Mouse (Mus musculus): ENCODE measurements at regions not wholly inside any gene's neighbourhood (a gene's known extent, or its start where the extent isn't known, plus 50 kb on each side); places are given as distances from the start of the nearest gene placed in this dataset.

DNA sequence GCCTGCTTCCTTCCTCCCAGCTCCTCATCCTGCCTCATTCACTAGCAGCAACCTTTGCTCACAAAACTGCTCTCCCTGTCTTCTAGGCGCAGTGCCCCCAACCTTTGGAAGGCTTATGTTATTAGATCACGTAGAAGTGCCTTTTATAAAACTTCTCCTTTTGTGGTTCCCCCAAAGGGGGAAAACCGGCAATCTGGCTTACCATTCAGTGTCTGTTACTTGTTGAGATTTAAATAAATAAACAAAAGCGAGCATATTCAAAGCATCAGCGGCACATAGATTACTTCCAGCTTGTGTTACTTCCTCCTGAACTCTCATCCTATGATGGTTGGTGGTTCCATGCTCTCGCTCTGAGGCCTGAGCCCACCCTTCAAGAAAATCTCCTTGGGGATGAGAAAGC lies 312.5 kb downstream of the Pten start:
- ChIA-PET POLR2A (interaction anchor here (0.6 kb wide), 1 partner anchor 358 kb away, joined by 5 read pairs; no protein-coding TSS in a partner anchor), CTCF (interaction anchor here (1.4 kb wide), 1 partner anchor 15 kb away, joined by 3 read pairs; no protein-coding TSS in a partner anchor)
- no peak for TF ChIP-seq CTCF (IDR thresholded peaks at IDR 0.05)
- no peaks in the 10 kb centered on the region for H3K27me3 ChIP-seq
- ATAC-seq (no peak), DNase-seq (ENCODE audit: low read depth, low spot score) (no peak)
- in situ Hi-C loops (cut with MboI; ENCODE audit: low pct_unique_long_range_greater_than_20kb): loop anchor here (5.0 kb wide), 2 partner anchors 153 to 312 kb away; partner anchors contain the start of gene Pten

DNA sequence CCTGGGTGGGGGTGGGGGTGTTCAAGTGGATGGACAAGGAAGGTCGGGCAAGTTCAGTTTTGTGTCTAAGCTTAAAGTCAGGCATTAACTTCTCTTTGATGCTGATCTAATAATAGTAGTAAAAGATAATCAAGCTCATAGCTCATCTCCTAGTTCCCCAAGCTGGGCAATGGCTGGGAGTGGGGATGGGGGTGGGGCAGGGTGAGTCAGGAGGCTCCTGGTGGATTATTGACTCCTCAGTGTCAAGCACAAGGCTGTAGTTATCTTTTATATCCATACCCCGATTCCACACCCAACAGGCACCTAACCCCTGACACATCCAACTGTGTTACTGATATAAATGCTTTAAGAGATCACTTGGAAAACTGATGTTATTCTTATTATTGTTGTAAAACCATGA lies 315.0 kb downstream of the Pten start:
- ChIA-PET POLR2A (interaction anchor here (0.6 kb wide), 2 partner anchors 248 to 293 kb away, joined by 3 to 5 read pairs; no protein-coding TSS in a partner anchor), CTCF (interaction anchor here (1.0 kb wide), 1 partner anchor 9 kb away, joined by 3 read pairs; no protein-coding TSS in a partner anchor)
- DNase-seq (ENCODE audit: low read depth, low spot score) (no peak), ATAC-seq (no peak)
- no peaks in the 10 kb centered on the region for H3K27me3 ChIP-seq
- in situ Hi-C loops (cut with MboI; ENCODE audit: low pct_unique_long_range_greater_than_20kb): no loop called here
- TF ChIP-seq CTCF (IDR thresholded peaks at IDR 0.05): no peak

GRCm38 (mm10) chr19:33074907-33075306 lies 317.2 kb downstream of the Rnls start:
- CTCF ChIA-PET: no interaction called here
- DNase-seq (ENCODE audit: low read depth, low spot score) (no peak), ATAC-seq (no peak)
- in situ Hi-C loops (cut with MboI; ENCODE audit: low pct_unique_long_range_greater_than_20kb): no loop called here
- POLR2A ChIA-PET: no interaction called here
- TF ChIP-seq CTCF (IDR thresholded peaks at IDR 0.05): no peak
- H3K27me3 ChIP-seq: no peaks in the 10 kb centered on the region

- no peak for TF ChIP-seq CTCF (IDR thresholded peaks at IDR 0.05)
Observed at GRCm38 (mm10) chr19:33078681-33079360, 313.3 kb downstream of the Rnls start.

DNA sequence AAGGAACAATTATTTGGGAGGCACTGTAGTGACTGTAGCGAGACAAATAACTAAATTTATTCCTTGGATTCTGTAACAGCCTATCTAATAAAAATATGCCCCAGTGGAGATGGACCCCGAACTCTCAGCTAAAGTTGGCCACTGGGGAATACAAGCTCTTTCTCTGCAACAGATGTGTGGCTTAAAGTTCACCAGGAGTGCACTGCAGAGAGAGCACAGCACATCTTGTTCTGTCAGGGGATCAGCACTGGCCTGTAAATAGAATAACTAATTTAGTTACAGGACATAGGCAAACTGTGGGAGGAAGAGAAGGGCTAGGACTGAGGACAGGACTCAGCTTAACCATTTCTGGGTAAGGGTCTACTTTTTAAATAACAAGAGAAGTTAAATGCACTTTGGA lies 312.1 kb downstream of the Rnls start:
- no peak for TF ChIP-seq CTCF (IDR thresholded peaks at IDR 0.05)
- no peaks in the 10 kb centered on the region for H3K27me3 ChIP-seq
- no peak for ATAC-seq
- CTCF ChIA-PET: interaction anchor here (0.7 to 1.6 kb wide), 3 partner anchors 9 to 325 kb away, joined by 3 read pairs; no protein-coding TSS in a partner anchor
- no peak for DNase-seq (ENCODE audit: low read depth, low spot score)
- in situ Hi-C loops (cut with MboI; ENCODE audit: low pct_unique_long_range_greater_than_20kb): no loop called here
- POLR2A ChIA-PET: no interaction called here

More at GRCm38 (mm10) chr19:33078681-33079360, 313.3 kb downstream of the Rnls start:
- DNase-seq (ENCODE audit: low read depth, low spot score): no peak
- H3K27me3 ChIP-seq: no peaks in the 10 kb centered on the region
- CTCF ChIA-PET: interaction anchor here (1.0 to 1.6 kb wide), 2 partner anchors 41 to 324 kb away, joined by 3 read pairs; no protein-coding TSS in a partner anchor
- no peak for ATAC-seq
- in situ Hi-C loops (cut with MboI; ENCODE audit: low pct_unique_long_range_greater_than_20kb): no loop called here
- POLR2A ChIA-PET: no interaction called here

- in situ Hi-C loops (cut with MboI; ENCODE audit: low pct_unique_long_range_greater_than_20kb): no loop called here
- TF ChIP-seq CTCF (IDR thresholded peaks at IDR 0.05): no peak
- no peak for ATAC-seq
- ChIA-PET POLR2A (no interaction called here), CTCF (interaction anchor here (1.2 kb wide), 1 partner anchor 88 kb away, joined by 4 read pairs; no protein-coding TSS in a partner anchor)
- H3K27me3 ChIP-seq: no peaks in the 10 kb centered on the region
- no peak for DNase-seq (ENCODE audit: low read depth, low spot score)
Observed at GRCm38 (mm10) chr19:33081493-33081892, 310.6 kb downstream of the Rnls start.

DNA sequence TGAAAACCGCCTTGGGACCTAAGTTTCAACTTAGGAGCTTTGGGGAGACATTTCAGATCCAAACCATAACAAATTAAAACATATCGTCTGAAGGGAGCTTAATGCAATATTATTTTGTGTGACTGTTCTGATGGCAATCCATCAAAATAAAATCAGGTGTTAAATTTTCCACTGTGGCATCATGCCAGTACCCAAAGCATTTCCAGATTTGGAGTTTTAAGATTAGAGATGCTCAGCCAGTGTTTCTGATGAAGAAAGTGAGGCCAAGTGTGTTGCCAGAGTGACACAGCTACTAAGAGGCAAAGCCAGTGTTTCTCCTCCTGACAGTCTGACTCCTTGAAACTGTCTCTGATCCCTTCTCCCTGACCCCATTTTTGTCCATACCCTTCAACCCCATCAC lies 308.7 kb downstream of the Rnls start:
- no peak for TF ChIP-seq CTCF (IDR thresholded peaks at IDR 0.05)
- no peaks in the 10 kb centered on the region for H3K27me3 ChIP-seq
- ATAC-seq (no peak), DNase-seq (ENCODE audit: low read depth, low spot score) (no peak)
- ChIA-PET POLR2A (no interaction called here), CTCF (interaction anchor here (0.8 kb wide), 1 partner anchor 17 kb away, joined by 3 read pairs; no protein-coding TSS in a partner anchor)
- in situ Hi-C loops (cut with MboI; ENCODE audit: low pct_unique_long_range_greater_than_20kb): no loop called here

DNA sequence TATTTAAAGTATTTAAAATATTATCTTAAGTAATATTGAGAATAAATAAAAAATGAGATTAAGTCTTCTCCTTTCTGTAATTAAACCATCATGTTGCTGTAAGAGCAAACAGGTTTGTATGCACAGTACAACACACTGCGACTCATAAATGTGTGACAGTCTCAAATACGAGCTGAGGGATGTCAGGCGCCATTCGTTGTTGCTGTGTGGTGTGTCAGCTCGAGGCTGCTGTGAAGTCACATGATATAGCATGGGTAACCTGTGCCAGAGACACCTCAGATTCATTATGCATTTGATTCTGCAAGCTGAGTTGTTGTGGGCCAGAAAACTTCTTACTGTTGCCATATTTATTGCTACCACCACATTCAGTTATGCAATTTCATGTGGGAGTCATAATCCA lies 307.4 kb downstream of the Rnls start:
- H3K27me3 ChIP-seq: no peaks in the 10 kb centered on the region
- DNase-seq (ENCODE audit: low read depth, low spot score) (no peak), ATAC-seq (no peak)
- TF ChIP-seq CTCF (IDR thresholded peaks at IDR 0.05): no peak
- ChIA-PET POLR2A (no interaction called here), CTCF (interaction anchor here (1.3 kb wide), 1 partner anchor 15 kb away, joined by 3 read pairs; no protein-coding TSS in a partner anchor)
- in situ Hi-C loops (cut with MboI; ENCODE audit: low pct_unique_long_range_greater_than_20kb): no loop called here
